Mouse (Mus musculus) heart, embryonic 13.5 days (tissue): ENCODE measurements around the gene Hras. TPM values are rescaled to one million over a fixed set of nuclear protein-coding genes. Genes with fewer than 3 reads are reported as not detected.

Experiments used
- ATAC-seq: fragments of 200-750 bp; cut with Nextera tagmentation; 2 replicates; pipeline ENCODE4 v1.8.0; 2017; ENCODE audit warnings: moderate TSS enrichment; ENCODE audit not compliant: insufficient number of reproducible peaks, low FRiP score, low TSS enrichment; ENCODE audit errors: extremely low read depth
- H3K27ac ChIP-seq: fragments of 300-500 bp; sonication (generic); replicated peaks from 2 replicates; pipeline ENCODE4 v1.5.1; 2015; ENCODE audit warnings: moderate library complexity, mild to moderate bottlenecking, inconsistent platforms
- H3K27me3 ChIP-seq: fragments of 300-500 bp; sonication (generic); replicated peaks from 2 replicates; pipeline ENCODE4 v1.6.1; 2015; ENCODE audit warnings: mild to moderate bottlenecking, inconsistent platforms
- H3K36me3 ChIP-seq: fragments of 300-500 bp; sonication (generic); 2 replicates; pipeline ENCODE4 v1.6.1; 2015; ENCODE audit warnings: mild to moderate bottlenecking, inconsistent platforms
- H3K4me1 ChIP-seq: fragments of 300-500 bp; sonication (generic); 2 replicates; pipeline ENCODE4 v1.6.1; 2015; ENCODE audit warnings: inconsistent platforms
- H3K4me2 ChIP-seq: fragments of 300-500 bp; sonication (generic); 2 replicates; pipeline ENCODE4 v1.6.1; 2015; ENCODE audit warnings: inconsistent platforms, mild to moderate bottlenecking, moderate library complexity
- H3K4me3 ChIP-seq: fragments of 300-500 bp; sonication (generic); 2 replicates; pipeline ENCODE4 v1.5.1; 2015; ENCODE audit warnings: moderate library complexity, mild to moderate bottlenecking, inconsistent platforms
- H3K9ac ChIP-seq: fragments of 300-500 bp; sonication (generic); 2 replicates; pipeline ENCODE4 v1.6.1; 2015; ENCODE audit warnings: inconsistent platforms, mild to moderate bottlenecking, moderate library complexity
- H3K9me3 ChIP-seq: fragments of 300-500 bp; sonication (generic); 2 replicates; pipeline ENCODE4 v1.6.1; 2016; ENCODE audit warnings: inconsistent platforms
- WGBS: fragments of 180-500 bp; shearing (Covaris S2); methylation state at CpG from one replicate; pipeline ENCODE4 v1.1.7; 2015; ENCODE audit warnings: mixed read lengths; 5-methylcytosine and 5-hydroxymethylcytosine counted together
- polyA plus RNA-seq: library from polyadenylated mRNA; unstranded; fragments of >200 nt; fragmentation: Nextera tagmentation; extraction: Ambion mirVana; gene quantifications from 2 replicates; pipeline ENCODE4 v1.2.1, GENCODE M21; 2015

The Hras gene
- polyA plus RNA-seq, 1 experiment from 2014 or later = 67.5 TPM

GRCm38 (mm10) chr7:141194409-141194808 is 604 bp upstream of the Hras start:
- Histone ChIP-seq H3K4me3 (peak overlapping the region; percentile 86), H3K4me1 (peaks cover 29% of the 10 kb centered on the region), H3K4me2 (peak overlapping the region; percentile 93), H3K36me3 (peaks cover 31% of the 10 kb centered on the region), H3K9ac (peak overlapping the region; percentile 72), H3K9me3 (no peaks in the 10 kb centered on the region), H3K27me3 (no peaks in the 10 kb centered on the region), H3K27ac (peak overlapping the region; percentile 60)
- WGBS = under 1% methylated on average over 23 of the region's 23 CpGs
- ATAC-seq = no peak

DNA sequence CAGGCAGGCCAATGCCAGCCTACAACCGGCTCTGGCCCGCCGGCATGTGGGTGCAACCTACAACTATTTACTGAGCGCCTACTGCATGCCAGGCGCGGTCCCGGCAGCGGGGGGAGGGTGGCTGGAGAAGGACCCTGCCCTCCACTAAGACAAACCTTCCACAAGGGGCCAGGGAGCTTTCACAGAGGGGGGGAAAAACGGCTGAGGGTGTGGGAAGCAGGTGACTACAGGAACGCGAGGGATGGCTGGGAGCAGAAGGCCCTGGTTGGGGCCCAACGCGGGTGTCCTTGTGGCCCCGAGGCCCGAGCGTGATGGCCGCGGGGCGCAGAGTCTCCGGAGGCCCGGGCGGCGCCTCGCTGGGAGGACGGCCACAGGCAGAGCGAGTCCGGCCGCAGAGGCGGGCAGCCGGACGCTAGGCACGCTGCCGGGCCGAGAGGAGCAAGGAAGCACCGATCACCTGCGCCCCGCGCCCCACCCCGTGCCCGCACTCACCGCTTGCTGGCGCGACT is 403 bp downstream of the Hras start:
- Histone ChIP-seq H3K27me3 (no peaks in the 10 kb centered on the region), H3K9ac (peak overlapping the region; percentile 97), H3K27ac (peak overlapping the region; percentile 80), H3K36me3 (peaks cover 38% of the 10 kb centered on the region), H3K9me3 (no peaks in the 10 kb centered on the region), H3K4me1 (peaks cover 29% of the 10 kb centered on the region), H3K4me3 (peak overlapping the region; percentile 86), H3K4me2 (peak overlapping the region; percentile 93)
- 1% methylated on average over 43 of the region's 43 CpGs for WGBS
- ATAC-seq = 0 out of 2 replicates have a peak, but pooled peaks have one; percentile 0

DNA sequence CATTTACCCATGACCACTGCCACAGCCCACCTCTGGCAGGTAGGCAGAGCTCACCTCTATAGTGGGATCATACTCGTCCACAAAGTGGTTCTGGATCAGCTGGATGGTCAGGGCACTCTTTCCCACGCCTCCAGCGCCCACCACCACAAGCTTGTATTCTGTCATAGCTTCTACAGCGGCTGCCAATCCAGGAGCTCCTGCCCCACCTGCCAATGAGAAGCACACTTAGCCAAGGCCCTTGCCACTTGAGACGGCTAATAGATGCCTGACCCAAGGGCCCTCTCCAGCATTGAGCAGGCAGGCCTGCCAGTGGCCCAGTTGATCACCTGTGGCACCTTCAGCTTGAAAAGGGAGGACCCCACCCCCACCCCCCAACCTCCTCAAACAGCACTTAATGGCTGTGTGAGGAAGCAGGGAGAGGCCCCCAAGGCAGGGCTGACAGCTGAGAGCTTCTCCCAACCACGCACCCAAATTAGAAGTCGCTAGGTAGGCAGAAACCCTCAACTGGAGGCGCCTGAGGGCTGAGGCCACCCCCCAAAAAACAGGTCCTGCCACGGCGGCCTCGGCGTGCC is 943 bp downstream of the Hras start:
- Histone ChIP-seq H3K9ac (peak overlapping the region; percentile 97), H3K4me1 (peaks cover 29% of the 10 kb centered on the region), H3K4me3 (peak overlapping the region; percentile 86), H3K27me3 (no peaks in the 10 kb centered on the region), H3K36me3 (peaks cover 38% of the 10 kb centered on the region), H3K4me2 (peak overlapping the region; percentile 93), H3K27ac (peak overlapping the region; percentile 80), H3K9me3 (no peaks in the 10 kb centered on the region)
- no peak for ATAC-seq
- WGBS = 32% methylated on average over 12 of the region's 12 CpGs

DNA sequence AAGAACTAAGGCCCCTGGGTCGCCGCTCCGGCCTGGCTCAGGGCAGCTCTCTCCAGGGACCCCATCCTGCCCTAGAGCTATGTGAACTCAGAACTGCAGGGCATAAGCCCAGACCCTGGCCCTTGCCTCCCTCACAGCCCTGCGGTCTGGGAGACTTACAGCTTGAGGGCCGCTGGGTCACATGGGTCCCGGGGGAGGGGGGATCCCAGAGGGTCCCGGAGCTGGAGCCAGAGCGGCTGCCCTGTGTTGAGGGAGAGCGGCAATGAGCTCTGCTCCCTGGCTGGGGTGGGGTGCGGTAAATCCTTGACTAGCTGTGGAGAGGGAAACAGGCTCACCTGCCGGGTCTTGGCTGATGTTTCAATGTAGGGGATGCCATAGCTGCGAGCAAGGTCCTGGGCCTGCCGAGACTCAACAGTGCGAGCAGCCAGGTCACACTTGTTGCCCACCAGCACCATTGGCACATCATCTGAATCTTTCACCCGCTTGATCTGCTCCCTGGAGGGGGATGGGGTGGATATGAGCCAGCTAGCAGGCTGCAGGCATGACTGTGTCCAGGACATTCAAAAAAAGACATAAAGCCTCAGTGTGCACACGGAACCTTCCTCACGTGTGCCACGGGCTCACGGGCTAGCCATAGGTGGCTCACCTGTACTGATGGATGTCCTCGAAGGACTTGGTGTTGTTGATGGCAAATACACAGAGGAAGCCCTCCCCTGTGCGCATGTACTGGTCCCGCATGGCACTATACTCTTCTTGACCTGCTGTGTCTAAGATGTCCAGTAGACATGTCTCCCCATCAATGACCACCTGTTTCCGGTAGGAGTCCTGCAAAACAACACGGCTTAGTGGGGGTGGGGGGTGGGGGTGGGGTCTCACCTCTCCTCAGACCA is 1.8 kb downstream of the Hras start:
- H3K9me3 ChIP-seq = no peaks in the 10 kb centered on the region
- peaks cover 29% of the 10 kb centered on the region for H3K4me1 ChIP-seq
- ATAC-seq = no peak
- no peaks in the 10 kb centered on the region for H3K27me3 ChIP-seq
- no peak overlapping the region for H3K27ac ChIP-seq
- 0 out of 2 replicates have a peak overlapping the region, but pooled peaks have one; percentile 86 for H3K4me3 ChIP-seq
- H3K36me3 ChIP-seq = peaks cover 38% of the 10 kb centered on the region
- H3K4me2 ChIP-seq = peak overlapping the region; percentile 93
- 90% methylated on average over 24 of the region's 24 CpGs for WGBS
- peak overlapping the region; percentile 97 for H3K9ac ChIP-seq

DNA sequence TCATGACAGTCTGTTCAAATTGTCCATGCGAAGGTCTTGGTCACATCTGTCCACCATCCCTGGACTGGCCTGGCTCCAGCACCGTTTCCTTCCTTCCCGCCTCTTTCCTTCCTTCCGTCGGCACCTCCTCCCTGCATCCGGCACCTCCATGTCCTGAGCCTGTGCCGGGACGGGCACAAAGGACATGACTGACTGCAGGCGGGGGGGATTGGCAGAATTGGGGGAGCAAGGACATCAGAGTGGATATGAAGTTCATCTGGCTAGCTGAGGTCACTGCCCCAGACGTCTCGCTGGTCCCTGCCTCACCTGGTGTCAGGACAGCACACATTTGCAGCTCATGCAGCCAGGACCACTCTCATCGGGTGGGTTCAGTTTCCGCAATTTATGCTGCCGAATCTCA is 2.8 kb downstream of the Hras start:
- no peak overlapping the region for H3K4me2 ChIP-seq
- ATAC-seq = no peak
- no peak overlapping the region for H3K4me3 ChIP-seq
- no peaks in the 10 kb centered on the region for H3K9me3 ChIP-seq
- no peak overlapping the region for H3K27ac ChIP-seq
- peaks cover 29% of the 10 kb centered on the region for H3K4me1 ChIP-seq
- 77% methylated on average over 14 of the region's 14 CpGs for WGBS
- H3K36me3 ChIP-seq = peaks cover 38% of the 10 kb centered on the region
- no peak overlapping the region for H3K9ac ChIP-seq
- no peaks in the 10 kb centered on the region for H3K27me3 ChIP-seq

DNA sequence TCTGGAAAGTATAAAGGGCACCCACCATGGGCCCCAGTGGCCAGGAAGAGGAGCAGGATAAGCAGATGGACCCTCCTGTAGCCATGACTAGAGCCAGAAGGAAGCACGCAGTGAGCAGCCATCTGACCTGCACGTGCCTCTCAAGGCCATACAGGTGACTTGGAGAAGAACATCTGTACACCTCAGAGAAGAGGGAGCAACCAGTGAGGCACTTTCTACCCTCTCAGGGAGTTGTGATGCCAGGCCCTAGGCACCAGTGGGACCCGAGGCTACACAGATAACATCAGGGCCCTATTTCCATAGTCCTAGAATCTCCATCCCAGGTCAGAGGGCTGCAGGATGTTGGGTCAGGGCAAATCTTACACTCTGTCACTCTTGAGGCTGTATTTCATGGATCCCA is 3.6 kb downstream of the Hras start:
- Histone ChIP-seq H3K9ac (no peak overlapping the region), H3K27ac (no peak overlapping the region)
- 84% methylated on average over 3 of the region's 3 CpGs for WGBS

DNA sequence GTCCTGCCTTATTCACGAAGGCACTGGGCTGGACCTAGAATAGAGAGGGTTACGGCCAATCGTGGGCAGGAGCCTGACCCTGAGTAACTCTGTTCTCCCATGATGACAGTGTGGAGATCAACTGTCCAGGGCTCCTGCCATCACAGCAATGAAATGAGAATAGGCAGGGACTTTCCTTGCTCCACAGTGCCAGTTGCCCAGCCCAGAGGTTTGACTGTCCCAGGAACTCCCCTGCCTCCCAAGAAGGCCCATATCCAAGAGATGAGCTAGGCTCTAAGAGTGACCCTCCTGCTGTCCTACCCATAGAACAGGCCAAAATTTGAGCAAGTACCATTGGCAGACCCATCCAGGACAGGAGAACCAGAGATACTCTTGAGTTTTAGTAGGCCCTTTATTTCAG is 5.1 kb downstream of the Hras start:
- H3K27ac ChIP-seq = no peak overlapping the region
- ATAC-seq = no peak
- H3K9me3 ChIP-seq = no peaks in the 10 kb centered on the region
- H3K9ac ChIP-seq = no peak overlapping the region
- H3K4me1 ChIP-seq = peaks cover 21% of the 10 kb centered on the region
- 88% methylated on average over 3 of the region's 3 CpGs for WGBS
- H3K27me3 ChIP-seq = no peaks in the 10 kb centered on the region
- H3K36me3 ChIP-seq = peaks cover 38% of the 10 kb centered on the region
- no peak overlapping the region for H3K4me2 ChIP-seq
- no peak overlapping the region for H3K4me3 ChIP-seq

More for the DNA sequence above, 3.6 kb downstream of the Hras start:
- no peaks in the 10 kb centered on the region for H3K27me3 ChIP-seq
- no peaks in the 10 kb centered on the region for H3K9me3 ChIP-seq
- H3K4me3 ChIP-seq = no peak overlapping the region
- ATAC-seq = no peak
- peaks cover 25% of the 10 kb centered on the region for H3K4me1 ChIP-seq
- H3K4me2 ChIP-seq = no peak overlapping the region
- peaks cover 38% of the 10 kb centered on the region for H3K36me3 ChIP-seq

GRCm38 (mm10) chr7:141188194-141188593 is 5.6 kb downstream of the Hras start:
- no peak for ATAC-seq
- peaks cover 20% of the 10 kb centered on the region for H3K4me1 ChIP-seq
- no peak overlapping the region for H3K9ac ChIP-seq
- no peak overlapping the region for H3K4me2 ChIP-seq
- no peak overlapping the region for H3K27ac ChIP-seq
- no peaks in the 10 kb centered on the region for H3K9me3 ChIP-seq
- WGBS = 53% methylated on average over 3 of the region's 3 CpGs
- H3K27me3 ChIP-seq = no peaks in the 10 kb centered on the region
- no peak overlapping the region for H3K4me3 ChIP-seq
- H3K36me3 ChIP-seq = peaks cover 38% of the 10 kb centered on the region

DNA sequence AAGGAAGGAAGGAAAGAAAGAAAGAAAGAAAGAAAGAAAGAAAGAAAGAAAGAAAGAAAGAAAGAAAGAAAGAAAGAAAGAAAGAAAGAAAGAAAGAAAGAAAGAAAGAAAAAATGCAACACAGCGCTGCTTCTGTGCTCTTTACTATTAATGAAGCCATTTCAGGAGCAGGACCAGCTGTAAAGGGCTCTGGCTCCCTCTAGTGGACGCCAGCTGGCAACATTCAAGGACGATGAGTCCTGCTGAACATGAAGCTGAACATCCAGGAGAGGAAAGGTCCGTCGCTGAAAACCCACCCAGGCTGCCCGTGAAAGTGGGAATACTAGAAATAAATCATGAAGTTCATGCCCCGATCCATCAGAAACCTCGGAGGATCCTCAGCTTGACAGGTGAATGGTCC is 17.6 kb downstream of the Hras start:
- Histone ChIP-seq H3K9ac (no peak overlapping the region), H3K9me3 (no peaks in the 10 kb centered on the region)
- no peak for ATAC-seq

DNA sequence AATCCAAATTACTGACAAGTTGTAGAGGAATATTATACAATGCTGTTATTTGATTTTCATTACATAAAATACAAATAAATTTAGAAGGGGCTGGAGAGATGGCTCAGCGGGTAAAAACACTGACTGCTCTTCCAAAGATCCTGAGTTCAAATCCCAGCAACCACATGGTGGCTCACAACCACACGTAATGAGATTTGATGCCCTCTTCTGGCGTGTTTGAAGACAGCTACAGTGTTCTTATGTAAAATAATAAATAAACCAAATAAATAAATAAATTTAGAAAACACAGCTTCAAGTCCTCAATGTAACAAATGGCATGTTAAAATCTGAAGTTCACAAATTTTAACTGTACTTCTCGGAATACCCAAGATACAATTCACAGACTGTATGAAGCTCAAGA is 18.7 kb downstream of the Hras start:
- Histone ChIP-seq H3K4me3 (no peak overlapping the region), H3K4me2 (no peak overlapping the region), H3K9me3 (no peaks in the 10 kb centered on the region), H3K27me3 (peaks cover 16% of the 10 kb centered on the region), H3K4me1 (peaks cover 17% of the 10 kb centered on the region), H3K36me3 (no peaks in the 10 kb centered on the region), H3K27ac (no peak overlapping the region), H3K9ac (no peak overlapping the region)
- ATAC-seq = no peak
- 76% methylated on average over 4 of the region's 4 CpGs for WGBS

More for the DNA sequence above, 17.6 kb downstream of the Hras start:
- peaks cover 16% of the 10 kb centered on the region for H3K27me3 ChIP-seq
- no peak overlapping the region for H3K4me2 ChIP-seq
- no peaks in the 10 kb centered on the region for H3K36me3 ChIP-seq
- peaks cover 17% of the 10 kb centered on the region for H3K4me1 ChIP-seq
- H3K27ac ChIP-seq = no peak overlapping the region
- H3K4me3 ChIP-seq = no peak overlapping the region
- WGBS = 3% methylated on average over 8 of the region's 8 CpGs

- Histone ChIP-seq H3K9ac (peak overlapping the region; percentile 88), H3K4me1 (peaks cover 31% of the 10 kb centered on the region), H3K27me3 (peaks cover 15% of the 10 kb centered on the region), H3K4me3 (peak overlapping the region; percentile 64), H3K4me2 (peak overlapping the region; percentile 78), H3K9me3 (no peaks in the 10 kb centered on the region), H3K27ac (peak overlapping the region; percentile 94), H3K36me3 (no peaks in the 10 kb centered on the region)
- no peak for ATAC-seq
- WGBS = 89% methylated on average over 5 of the region's 5 CpGs
Observed at GRCm38 (mm10) chr7:141173323-141173850, 20.4 kb downstream of the Hras start.
